ENCODE assay signal across 25 mouse cellular contexts in the genomic region with DNA sequence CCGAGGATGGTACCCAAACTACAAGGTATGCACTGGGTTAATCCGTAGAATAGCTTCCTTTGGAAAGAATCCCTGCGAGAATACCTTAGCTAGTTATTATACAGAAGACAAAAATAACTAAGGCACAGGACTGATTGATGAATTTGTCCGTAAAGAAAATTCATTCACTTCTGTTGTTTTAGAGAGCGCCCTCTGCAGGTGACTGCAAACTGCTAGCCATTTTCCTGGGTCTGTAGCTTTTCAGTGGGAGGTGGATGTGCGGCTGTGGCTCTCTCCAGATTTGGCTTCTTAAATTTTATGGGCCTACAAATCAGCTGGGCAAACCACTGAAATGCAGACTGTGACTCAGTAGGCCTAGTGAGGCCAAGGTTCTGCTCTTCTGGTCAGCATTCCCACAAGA. TPM values are rescaled to one million over a fixed set of nuclear protein-coding genes. Genes with fewer than 3 reads are reported as not detected.
DNase-seq lines count a peak whose midpoint lies in the region; ATAC-seq and TF ChIP-seq lines count a peak whose summit lies in the region.
"Had no signal": no experiment of that assay in that cellular context is flagged by ENCODE, and none has a peak within 500 bp of the region (broad histone marks: within the 10 kb centered on the region; RNA-seq: fewer than 3 reads in every experiment).

No protein-coding gene starts in this region.

- TF ChIP-seq POLR2A in heart, adult 2 months (IDR thresholded peaks at IDR 0.05; ENCODE audit: insufficient read depth, low read depth, low read length): no peak

- H3K36me3 ChIP-seq in heart, adult 2 months (ENCODE audit: control insufficient read depth, insufficient read depth, low read length): no peaks in the 10 kb centered on the region
- no peaks in the 10 kb centered on the region for H3K36me3 ChIP-seq in heart, embryonic 10.5 days
- no peaks in the 10 kb centered on the region for H3K36me3 ChIP-seq in midbrain, postnatal 0 days (ENCODE audit: insufficient read depth, low read length)
- no peaks in the 10 kb centered on the region for H3K36me3 ChIP-seq in midbrain, embryonic 16.5 days (ENCODE audit: control insufficient read depth, insufficient read depth, low read length)
- H3K36me3 ChIP-seq in ES-E14 (ENCODE audit: control insufficient read depth, insufficient read depth, low read length, poor library complexity, severe bottlenecking): no peaks in the 10 kb centered on the region
- no peaks in the 10 kb centered on the region for H3K36me3 ChIP-seq in forebrain, embryonic 11.5 days (ENCODE audit: control insufficient read depth, insufficient read depth, low read length)
- H3K36me3 ChIP-seq: embryonic facial prominence, embryonic 10.5 days; heart, embryonic 12.5 days; hindbrain, embryonic 12.5 days; intestine, embryonic 15.5 days; liver, embryonic 15.5 days had no signal

- DNase-seq in heart, adult 2 months: no peak
- no peak for DNase-seq in heart, embryonic 10.5 days (ENCODE audit: low spot score)
- DNase-seq in midbrain, postnatal 0 days (ENCODE audit: low spot score): no peak
- peak; percentile 28 for DNase-seq in ES-E14 (ENCODE audit: low read depth, low spot score)
- peak; percentile 9 for DNase-seq in induced T-regulatory cell, adult 2 months (ENCODE audit: low read depth)
- no peak for DNase-seq in lung, postnatal 36 days
- no peak for DNase-seq in forebrain, embryonic 11.5 days (ENCODE audit: low spot score)
- DNase-seq: cerebellum, adult 8-10 months; gastrocnemius, postnatal 36 days; heart, postnatal 14 days; kidney, adult 9 months; kidney, postnatal 4 days; midbrain, embryonic 14.5 days; right cerebral cortex, postnatal 4 days; thymus, postnatal 25 days had no signal

- ATAC-seq in midbrain, postnatal 0 days (ENCODE audit: low FRiP score): no peak
- no peak for ATAC-seq in midbrain, embryonic 16.5 days
- no peak for ATAC-seq in forebrain, embryonic 11.5 days (replicated peaks; ENCODE audit: low FRiP score)
- ATAC-seq: forebrain, embryonic 13.5 days; intestine, embryonic 15.5 days; lung, postnatal 0 days had no signal

- H3K9ac ChIP-seq in heart, adult 2 months (ENCODE audit: low read depth, low read length): no peak overlapping the region
- H3K9ac ChIP-seq in midbrain, postnatal 0 days (replicated peaks; ENCODE audit: low read length, poor library complexity, severe bottlenecking): no peak overlapping the region
- H3K9ac ChIP-seq in midbrain, embryonic 16.5 days (ENCODE audit: low read depth, low read length): no peak overlapping the region
- no peak overlapping the region for H3K9ac ChIP-seq in ES-E14 (ENCODE audit: insufficient read depth, low read depth, low read length, poor library complexity, severe bottlenecking)
- no peak overlapping the region for H3K9ac ChIP-seq in forebrain, embryonic 11.5 days (ENCODE audit: low read length)
- H3K9ac ChIP-seq: forebrain, embryonic 13.5 days; heart, embryonic 12.5 days; hindbrain, embryonic 12.5 days; intestine, embryonic 15.5 days; liver, embryonic 15.5 days had no signal

- no peak overlapping the region for H3K4me3 ChIP-seq in heart, adult 2 months
- no peak overlapping the region for H3K4me3 ChIP-seq in heart, embryonic 10.5 days
- no peak overlapping the region for H3K4me3 ChIP-seq in midbrain, postnatal 0 days (ENCODE audit: low read depth, low read length)
- H3K4me3 ChIP-seq in midbrain, embryonic 16.5 days (ENCODE audit: low read depth, low read length): no peak overlapping the region
- no peak overlapping the region for H3K4me3 ChIP-seq in ES-E14 (ENCODE audit: insufficient read depth in 1 of 2, low read depth in 1 of 2, low read length in 2 of 2, poor library complexity in 1 of 2, severe bottlenecking in 1 of 2)
- H3K4me3 ChIP-seq in forebrain, embryonic 11.5 days (ENCODE audit: low read depth, low read length): no peak overlapping the region
- H3K4me3 ChIP-seq: embryonic facial prominence, embryonic 10.5 days; forebrain, embryonic 13.5 days; heart, embryonic 12.5 days; hindbrain, embryonic 12.5 days; intestine, embryonic 15.5 days; liver, embryonic 15.5 days had no signal

- intact Hi-C loops in heart, adult 2 months (cut with DNase I): no loop called here

- 86% methylated on average over 6 of the region's 6 CpGs for WGBS in heart, adult 2 months
- whole genome bisulfite sequencing in heart, embryonic 10.5 days: 71% methylated on average over 6 of the region's 6 CpGs
- WGBS in midbrain, postnatal 0 days: 76% methylated on average over 6 of the region's 6 CpGs
- 85% methylated on average over 6 of the region's 6 CpGs for WGBS in midbrain, embryonic 16.5 days
- WGBS in forebrain, embryonic 11.5 days: 81% methylated on average over 6 of the region's 6 CpGs

- H3K79me2 ChIP-seq in heart, adult 2 months (replicated peaks; ENCODE audit: control insufficient read depth, insufficient read depth, low read length): no peaks in the 10 kb centered on the region

- H3K27ac ChIP-seq in heart, adult 2 months: no peak overlapping the region
- H3K27ac ChIP-seq in heart, embryonic 10.5 days: no peak overlapping the region
- H3K27ac ChIP-seq in midbrain, postnatal 0 days (ENCODE audit: low read depth, low read length): no peak overlapping the region
- no peak overlapping the region for H3K27ac ChIP-seq in midbrain, embryonic 16.5 days (ENCODE audit: low read length)
- H3K27ac ChIP-seq in ES-E14 (ENCODE audit: insufficient read depth, low read depth, low read length, poor library complexity, severe bottlenecking): no peak overlapping the region
- no peak overlapping the region for H3K27ac ChIP-seq in forebrain, embryonic 11.5 days (ENCODE audit: low read depth, low read length)
- H3K27ac ChIP-seq: embryonic facial prominence, embryonic 10.5 days; forebrain, embryonic 13.5 days; hindbrain, embryonic 12.5 days; intestine, embryonic 15.5 days; liver, embryonic 15.5 days had no signal

- in situ Hi-C loops in ES-E14 (cut with MboI; ENCODE audit: low sequenced_read_pairs in 2 of 2, unreplicated experiment in 2 of 2): no loop called here

- no peaks in the 10 kb centered on the region; the same call in 1 of the 2 replicates for H3K4me1 ChIP-seq in heart, adult 2 months (ENCODE audit: control insufficient read depth, insufficient read depth, low read length)
- H3K4me1 ChIP-seq in heart, embryonic 10.5 days: no peaks in the 10 kb centered on the region
- H3K4me1 ChIP-seq in midbrain, postnatal 0 days (ENCODE audit: insufficient read depth, low read length): no peaks in the 10 kb centered on the region
- peaks cover 12% of the 10 kb centered on the region for H3K4me1 ChIP-seq in midbrain, embryonic 16.5 days (ENCODE audit: control insufficient read depth, insufficient read depth, low read length)
- no peaks in the 10 kb centered on the region for H3K4me1 ChIP-seq in ES-E14 (ENCODE audit: control insufficient read depth in 2 of 2, insufficient read depth in 2 of 2, low read length in 2 of 2, poor library complexity in 1 of 2)
- 0 out of 2 replicates have a peak, but pooled peaks cover 4% of the 10 kb centered on the region for H3K4me1 ChIP-seq in forebrain, embryonic 11.5 days (replicated peaks; ENCODE audit: control insufficient read depth, insufficient read depth, low read length)
- H3K4me1 ChIP-seq: hindbrain, embryonic 12.5 days; liver, embryonic 15.5 days had no signal

- no peaks in the 10 kb centered on the region for H3K9me3 ChIP-seq in heart, embryonic 10.5 days
- no peaks in the 10 kb centered on the region for H3K9me3 ChIP-seq in midbrain, postnatal 0 days (ENCODE audit: low read length)
- no peaks in the 10 kb centered on the region for H3K9me3 ChIP-seq in midbrain, embryonic 16.5 days (replicated peaks; ENCODE audit: control insufficient read depth, low read length, poor library complexity, severe bottlenecking)
- no peaks in the 10 kb centered on the region for H3K9me3 ChIP-seq in ES-E14 (ENCODE audit: control insufficient read depth, insufficient read depth, low read depth, low read length)
- no peaks in the 10 kb centered on the region for H3K9me3 ChIP-seq in forebrain, embryonic 11.5 days (ENCODE audit: control insufficient read depth, low read length)
- H3K9me3 ChIP-seq: embryonic facial prominence, embryonic 10.5 days; forebrain, embryonic 13.5 days; heart, embryonic 12.5 days; hindbrain, embryonic 12.5 days; intestine, embryonic 15.5 days; liver, embryonic 15.5 days had no signal

- no peak overlapping the region for H3K4me2 ChIP-seq in midbrain, postnatal 0 days (ENCODE audit: low read depth, low read length, poor library complexity, severe bottlenecking)
- no peak overlapping the region for H3K4me2 ChIP-seq in midbrain, embryonic 16.5 days (ENCODE audit: low read length)
- H3K4me2 ChIP-seq in forebrain, embryonic 11.5 days (ENCODE audit: low read depth, low read length, severe bottlenecking): no peak overlapping the region
- H3K4me2 ChIP-seq: forebrain, embryonic 13.5 days; heart, embryonic 12.5 days; hindbrain, embryonic 12.5 days; intestine, embryonic 15.5 days; liver, embryonic 15.5 days had no signal

- TF ChIP-seq CTCF in heart, adult 2 months (IDR thresholded peaks at IDR 0.05): peak; percentile 37
- TF ChIP-seq CTCF in midbrain, postnatal 0 days (IDR thresholded peaks at IDR 0.05): peak; percentile 48

- H3K27me3 ChIP-seq in heart, adult 2 months (ENCODE audit: control insufficient read depth, insufficient read depth, low read length): no peaks in the 10 kb centered on the region
- no peaks in the 10 kb centered on the region for H3K27me3 ChIP-seq in heart, embryonic 10.5 days (ENCODE audit: insufficient read depth, poor library complexity, severe bottlenecking)
- no peaks in the 10 kb centered on the region for H3K27me3 ChIP-seq in midbrain, postnatal 0 days (ENCODE audit: insufficient read depth, low read length)
- H3K27me3 ChIP-seq in midbrain, embryonic 16.5 days (ENCODE audit: control insufficient read depth, insufficient read depth, low read depth, low read length): no peaks in the 10 kb centered on the region
- H3K27me3 ChIP-seq in forebrain, embryonic 11.5 days (ENCODE audit: control insufficient read depth, insufficient read depth, low read length): no peaks in the 10 kb centered on the region
- H3K27me3 ChIP-seq: forebrain, embryonic 13.5 days; heart, embryonic 12.5 days; hindbrain, embryonic 12.5 days; intestine, embryonic 15.5 days; liver, embryonic 15.5 days had no signal

- TF ChIP-seq EP300 in heart, adult 2 months (IDR thresholded peaks at IDR 0.05; ENCODE audit: insufficient read depth, low read depth, low read length): no peak

TF ChIP-seq in ES-E14, 5 proteins besides CTCF, POLR2A, EP300 and RAD21 (continues in another document):
- no peak for TF ChIP-seq ZC3H11A (IDR thresholded peaks at IDR 0.05; ENCODE audit: borderline replicate concordance, low read depth, low read length)
- TF ChIP-seq MAFK (IDR thresholded peaks at IDR 0.05; ENCODE audit: insufficient read depth, low read depth, low read length): no peak

RNA-seq across cellular contexts. Expression of gene Tnr, which starts 42.5 kb away (rescaled TPM):
- under 1 TPM; 0.03 to 0.23 TPM for total RNA-seq in heart, adult 2 months (2021)
- polyA plus RNA-seq in heart, adult 2 months (2012; rRNA removed): 0.06 TPM in 2 replicates
- polyA plus RNA-seq in heart, embryonic 10.5 days (2016; fragmentation: Nextera tagmentation; extraction: Ambion mirVana): 0.04 TPM in 1 of 2 replicates, not detected in the other
- 49.7 and 50.9 TPM in 2 replicates for total RNA-seq in midbrain, postnatal 0 days (2014; rRNA removed)
- polyA plus RNA-seq in midbrain, postnatal 0 days (2015; fragmentation: Nextera tagmentation; extraction: Ambion mirVana): 3.4 and 5.8 TPM in 2 replicates
- 4.5 and 5.4 TPM in 2 replicates for polyA plus RNA-seq in midbrain, embryonic 16.5 days (2015; fragmentation: Nextera tagmentation; extraction: Ambion mirVana)
- total RNA-seq in ES-E14 (2012; rRNA removed): not detected in 2 replicates
- polyA plus RNA-seq in forebrain, embryonic 11.5 days (2014; fragmentation: Nextera tagmentation; extraction: Ambion mirVana): 0.19 and 0.77 TPM in 2 replicates
- total RNA-seq: common myeloid progenitor, adult 5-6 weeks; gastrocnemius, postnatal 36 days; megakaryocyte, adult 5-6 weeks had no signal
- polyA plus RNA-seq: heart, embryonic 12.5 days; lung, postnatal 0 days had no signal

Comparison
In these comparisons a context has a peak if more than half of its experiments do, and no peak if none do; other contexts are left out.
1. DNase-seq: peak in ES-E14 (single experiment) and induced T-regulatory cell, adult 2 months (single experiment); none in heart, adult 2 months (0 of 2), heart, embryonic 10.5 days (single experiment), midbrain, postnatal 0 days (single experiment), lung, postnatal 36 days (single experiment) and forebrain, embryonic 11.5 days (single experiment).